Mouse (Mus musculus) G1E (cell line): Measurements from ENCODE around the gene Dnajb7.

Source experiments
- CTCF ChIP-seq: IDR thresholded peaks from 2 replicates; pipeline ENCODE4 v1.5.1; 2012; ENCODE audit warnings: low read depth, low read length, inconsistent platforms, mixed read lengths
- GATA1 ChIP-seq: IDR thresholded peaks from 2 replicates; pipeline ENCODE4 v1.6.1; 2012; ENCODE audit warnings: borderline replicate concordance, low read length, inconsistent platforms, mixed read lengths
- GATA2 ChIP-seq: IDR thresholded peaks from 2 replicates; pipeline ENCODE4 v1.6.1; 2012; ENCODE audit warnings: low read depth, low read length, inconsistent platforms, borderline replicate concordance
- TAL1 ChIP-seq: conservative IDR thresholded peaks from 2 replicates; pipeline ENCODE4 v1.6.1; 2012; ENCODE audit warnings: low read depth, low read length, inconsistent platforms, mixed read lengths

GRCm38 (mm10) chr15:81365246-81365645, 42.9 kb downstream of the Dnajb7 start:
- TF ChIP-seq GATA2 (no peak), CTCF (no peak), TAL1 (no peak), GATA1 (no peak)
